Mouse (Mus musculus) small intestine, adult 2 months (tissue): Measurements from ENCODE around the gene Relch.

ENCODE experiments used
- CTCF ChIP-seq: fragments of 200-500 bp; IDR thresholded peaks from 2 replicates; pipeline ENCODE4 v1.5.1; 2012; ENCODE audit warnings: low read depth, mild to moderate bottlenecking, control low read depth, inconsistent platforms, low read length, moderate library complexity, mixed read lengths; ENCODE audit not compliant: insufficient replicate concordance, insufficient read length; ENCODE audit errors: extremely low read depth
- POLR2A ChIP-seq: fragments of 200-500 bp; IDR thresholded peaks from 2 replicates; pipeline ENCODE4 v1.6.1; 2012; ENCODE audit warnings: low read depth, mild to moderate bottlenecking, control low read depth, inconsistent platforms, low read length, moderate library complexity

- TF ChIP-seq POLR2A (no peak), CTCF (no peak)
Measured at GRCm38 (mm10) chr1:105752196-105752595, 88.5 kb downstream of the Relch start.
